Mouse (Mus musculus) gastrocnemius, adult 2 months (tissue): ENCODE data around the gene Mrps18b. TPM values are rescaled to one million over a fixed set of nuclear protein-coding genes. Genes with fewer than 3 reads are reported as not detected.

ENCODE experiments used
- DNase-seq: peaks from one replicate; pipeline ENCODE4 v3.0.0; 2022
- H3K27ac ChIP-seq: fragments of 200-600 bp; 2 replicates; pipeline ENCODE4 v1.8.1; 2022; ENCODE audit warnings: mild to moderate bottlenecking
- H3K4me3 ChIP-seq: fragments of 200-600 bp; 2 replicates; pipeline ENCODE4 v1.8.1; 2022; ENCODE audit warnings: mild to moderate bottlenecking, moderate library complexity
- CTCF ChIP-seq: fragments of 200-600 bp; IDR thresholded peaks from 2 replicates; pipeline ENCODE4 v1.8.1; 2022; ENCODE audit warnings: antibody characterized with exemption, mild to moderate bottlenecking, moderate library complexity
- intact Hi-C: fragments of 180-260 bp; cut with DNase I; formaldehyde crosslinking; loops from one replicate; pipeline ENCODE4 v1.15.1; 2025
- total RNA-seq, 2 experiments: library from RNA; stranded (reverse); gene quantifications; 2 replicates each; pipeline ENCODE4 v1.2.3; 2021

Mrps18b gene
- total RNA-seq, 2 experiments from 2014 or later, result 58.6 to 65.4 TPM

- no peak for TF ChIP-seq CTCF
- DNase-seq, result no peak
- intact Hi-C loops, result loop anchor here (2.0 kb wide), 1 partner anchor 79 kb away; no protein-coding TSS in a partner anchor
- H3K27ac ChIP-seq, result peak overlapping the region; percentile 98
- peak overlapping the region; percentile 77 for H3K4me3 ChIP-seq
These were observed 472 bp downstream of the Mrps18b start for GRCm38 (mm10) chr17:35915538-35916296.

DNA sequence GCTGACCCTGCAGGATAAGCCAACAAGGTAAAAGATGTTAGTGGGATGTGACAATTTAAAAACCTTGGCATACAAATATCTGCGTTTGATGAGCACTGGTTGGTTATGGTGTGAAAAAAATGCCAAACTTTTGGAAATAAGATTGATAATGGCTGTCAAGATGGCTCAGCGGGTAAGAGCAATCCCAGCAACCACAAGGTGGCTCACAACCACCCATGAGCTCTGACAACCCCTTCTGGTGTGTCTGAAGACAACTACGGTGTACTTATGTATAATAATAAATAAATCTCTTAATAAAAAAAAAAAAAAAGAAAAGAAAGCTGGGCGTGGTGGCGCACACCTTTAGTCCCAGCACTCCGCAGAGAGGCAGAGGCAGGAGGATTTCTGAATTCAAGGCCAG, 1.2 kb downstream of the Mrps18b start:
- DNase-seq, result no peak
- no peak for TF ChIP-seq CTCF
- Histone ChIP-seq H3K4me3 (peak overlapping the region; percentile 77), H3K27ac (no peak overlapping the region)
- intact Hi-C loops, result no loop called here

GRCm38 (mm10) chr17:35909919-35910369, 6.2 kb downstream of the Mrps18b start, which contains the start of gene Atat1:
Gene Atat1, minus strand, starts transcription at chr17:35910075.
- Histone ChIP-seq H3K27ac (peak within 1 kb of the TSS; percentile 85), H3K4me3 (peak within 1 kb of the TSS; percentile 86)
- intact Hi-C loops, result loop anchor here (10.0 kb wide), 1 partner anchor 235 kb away; the partner anchor contains the start of gene Gtf2h4
- peak; percentile 95 for DNase-seq
- no peak for TF ChIP-seq CTCF

DNA sequence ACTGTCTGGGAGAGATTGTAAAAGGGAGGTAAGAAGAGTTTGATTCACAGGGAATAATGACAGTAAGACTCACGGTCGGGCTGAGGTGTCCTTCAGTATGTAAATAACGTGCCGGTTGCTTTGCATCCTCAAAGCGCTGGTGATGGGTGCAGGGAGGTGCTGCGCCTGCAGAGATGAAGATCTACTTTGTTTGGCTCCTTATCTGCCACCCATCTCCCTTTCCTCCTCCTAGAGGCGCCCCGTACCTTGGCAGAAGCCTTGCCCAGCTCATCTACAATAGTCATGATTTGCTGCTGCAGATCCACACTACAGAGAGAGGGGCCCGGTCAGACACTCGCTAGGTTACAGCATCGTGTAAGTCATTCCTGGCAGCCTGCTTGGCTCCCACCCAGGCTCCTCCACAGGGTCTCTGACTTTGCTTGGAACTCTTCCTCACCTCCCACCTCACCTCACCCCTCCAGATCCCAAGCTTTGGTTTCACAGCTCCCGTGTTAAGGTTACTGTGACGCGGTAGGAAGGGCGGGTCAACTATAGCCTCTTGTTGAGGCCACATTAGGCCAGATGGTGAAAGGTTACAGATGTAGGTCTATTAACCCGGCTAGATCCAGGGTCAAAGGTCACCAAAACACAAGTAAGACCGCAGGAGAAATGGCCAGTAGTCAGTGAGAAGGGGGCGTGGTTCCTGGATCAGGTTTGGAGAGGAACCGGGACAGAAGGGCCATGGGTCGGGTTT, 6.8 kb downstream of the Mrps18b start:
- TF ChIP-seq CTCF, result no peak
- Histone ChIP-seq H3K4me3 (peak overlapping the region; percentile 86), H3K27ac (peak overlapping the region; percentile 85)
- intact Hi-C loops, result loop anchor here (10.0 kb wide), 1 partner anchor 235 kb away; the partner anchor contains the start of gene Gtf2h4
- DNase-seq, result no peak

- intact Hi-C loops, result loop anchor here (10.0 kb wide), 1 partner anchor 233 kb away; the partner anchor contains the start of gene Gtf2h4
- DNase-seq, result no peak
- TF ChIP-seq CTCF, result peak; percentile 35; the same call in 1 of the 2 replicates
- H3K27ac ChIP-seq, result no peak overlapping the region
- no peak overlapping the region for H3K4me3 ChIP-seq
These were observed 8.6 kb downstream of the Mrps18b start for GRCm38 (mm10) chr17:35907609-35908008.

DNA sequence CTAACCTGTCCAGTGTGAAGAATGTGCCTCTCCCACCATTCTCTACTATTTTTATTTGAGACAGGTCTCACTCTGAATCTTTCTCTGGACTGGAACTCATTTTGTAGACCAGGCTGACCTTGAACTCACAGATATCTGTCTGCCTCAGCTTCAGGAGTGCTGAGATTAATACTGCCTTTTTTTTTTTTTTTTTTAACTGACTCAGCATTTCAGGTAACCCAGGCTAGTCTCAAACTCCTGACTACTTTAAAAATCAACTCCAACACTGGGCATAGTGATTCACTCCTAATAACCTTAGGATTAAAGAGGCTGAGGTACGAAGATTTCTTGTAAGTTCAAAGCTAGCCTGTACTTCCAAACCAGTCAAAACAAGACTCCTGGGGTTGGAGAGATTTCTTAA, 10.6 kb downstream of the Mrps18b start:
- Histone ChIP-seq H3K4me3 (no peak overlapping the region), H3K27ac (no peak overlapping the region)
- intact Hi-C loops, result loop anchor here (10.0 kb wide), 1 partner anchor 231 kb away; the partner anchor contains the start of gene Gtf2h4
- no peak for TF ChIP-seq CTCF
- DNase-seq, result no peak

DNA sequence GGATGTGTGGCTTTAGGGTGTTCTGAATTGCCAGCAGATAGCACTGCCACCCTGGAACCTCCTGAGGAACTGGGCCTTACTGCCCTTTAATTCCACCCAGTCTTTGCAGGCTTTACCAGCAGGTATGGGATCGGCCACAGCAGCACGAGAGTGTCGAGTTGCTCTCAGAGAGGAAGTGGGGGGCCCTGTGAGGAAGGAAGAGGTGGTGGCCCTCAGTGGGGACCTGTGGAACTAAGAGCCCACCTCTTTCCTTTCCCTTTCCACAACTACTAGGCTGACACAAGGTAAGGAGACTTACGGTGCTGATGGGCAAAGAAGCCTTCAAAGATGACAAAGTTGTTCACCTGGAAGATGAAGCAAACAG, 12.2 kb downstream of the Mrps18b start:
- Histone ChIP-seq H3K27ac (peak overlapping the region; percentile 57), H3K4me3 (no peak overlapping the region)
- intact Hi-C loops, result loop anchor here (10.0 kb wide), 1 partner anchor 229 kb away; the partner anchor contains the start of gene Gtf2h4
- TF ChIP-seq CTCF, result no peak
- DNase-seq, result no peak

DNA sequence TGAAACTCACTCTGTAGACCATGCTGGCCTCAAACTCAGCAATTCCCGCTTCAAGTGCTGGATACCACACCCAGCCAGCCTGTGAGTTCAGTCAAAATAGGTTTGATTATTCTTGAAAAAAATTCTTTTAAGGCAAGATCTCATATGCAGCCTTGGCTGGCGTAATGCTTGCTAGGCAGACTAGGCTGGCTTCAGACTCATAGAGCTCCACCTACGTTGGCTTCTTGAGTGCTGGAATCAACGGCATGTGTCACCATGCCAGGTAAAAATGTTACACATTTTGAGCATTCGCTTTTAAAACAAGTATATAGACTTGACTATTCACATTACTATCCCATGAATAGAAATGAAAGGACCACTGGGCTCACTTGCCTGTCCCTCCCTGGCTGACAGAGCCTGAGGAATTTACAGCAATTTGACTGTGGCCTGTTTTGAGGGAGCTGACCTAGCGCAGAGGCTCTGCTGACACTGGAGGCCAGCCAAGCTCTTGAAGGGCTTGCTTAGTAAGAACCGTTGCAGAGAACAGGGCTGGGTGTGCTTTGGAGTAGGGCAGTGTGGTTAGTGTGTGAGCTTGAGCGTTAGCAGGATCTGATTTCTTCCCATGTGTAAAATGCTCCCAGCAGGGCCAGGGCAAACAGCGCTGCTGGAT, 12.7 kb downstream of the Mrps18b start:
- Histone ChIP-seq H3K4me3 (no peak overlapping the region), H3K27ac (peak overlapping the region; percentile 57)
- intact Hi-C loops, result loop anchor here (10.0 kb wide), 1 partner anchor 229 kb away; the partner anchor contains the start of gene Gtf2h4
- DNase-seq, result peak; percentile 52
- TF ChIP-seq CTCF, result no peak

DNA sequence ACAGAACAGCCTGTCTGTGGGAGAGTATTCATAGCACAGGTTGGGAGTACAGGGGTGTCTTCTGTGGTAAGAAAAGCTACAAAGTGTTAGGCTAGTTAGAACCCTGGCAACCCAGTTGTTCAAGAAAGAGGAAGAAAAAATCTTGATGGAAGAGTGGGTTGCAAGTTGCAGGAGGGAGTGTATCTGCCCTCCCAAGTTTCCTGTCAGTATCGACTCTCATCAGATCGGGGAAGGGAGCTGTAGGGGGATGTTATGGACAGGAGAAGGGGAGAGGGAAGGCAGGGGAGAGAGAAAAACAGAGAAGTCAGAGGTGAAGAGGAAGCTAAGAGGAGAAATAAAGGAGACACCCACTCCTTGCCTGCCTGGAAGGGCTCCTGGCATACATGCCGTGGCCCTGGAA, 15.6 kb downstream of the Mrps18b start:
- H3K4me3 ChIP-seq, result no peak overlapping the region
- intact Hi-C loops, result loop anchor here (10.0 kb wide), 1 partner anchor 226 kb away; the partner anchor contains the start of gene Gtf2h4
- no peak for TF ChIP-seq CTCF
- no peak overlapping the region for H3K27ac ChIP-seq
- DNase-seq, result no peak

GRCm38 (mm10) chr17:35897644-35898573, 18.3 kb downstream of the Mrps18b start:
- H3K27ac ChIP-seq, result peak overlapping the region; percentile 98
- intact Hi-C loops, result no loop called here
- DNase-seq, result peak; percentile 54
- H3K4me3 ChIP-seq, result peak overlapping the region; percentile 98
- TF ChIP-seq CTCF, result no peak
